Mouse (Mus musculus) hindlimb bud, embryonic 11.5 days (tissue): ENCODE data around the gene Spocd1.
"Not testable (repeated sequence)": the region's sequence is repeated elsewhere in the genome, so short reads cannot be mapped to it uniquely, and the experiment has no call there.

Source experiments
- DNase-seq: peaks from one replicate; pipeline ENCODE4 v3.0.0-alpha.2; 2012; ENCODE audit warnings: low read depth, low spot score; ENCODE audit errors: extremely low spot score

Spocd1 gene

DNA sequence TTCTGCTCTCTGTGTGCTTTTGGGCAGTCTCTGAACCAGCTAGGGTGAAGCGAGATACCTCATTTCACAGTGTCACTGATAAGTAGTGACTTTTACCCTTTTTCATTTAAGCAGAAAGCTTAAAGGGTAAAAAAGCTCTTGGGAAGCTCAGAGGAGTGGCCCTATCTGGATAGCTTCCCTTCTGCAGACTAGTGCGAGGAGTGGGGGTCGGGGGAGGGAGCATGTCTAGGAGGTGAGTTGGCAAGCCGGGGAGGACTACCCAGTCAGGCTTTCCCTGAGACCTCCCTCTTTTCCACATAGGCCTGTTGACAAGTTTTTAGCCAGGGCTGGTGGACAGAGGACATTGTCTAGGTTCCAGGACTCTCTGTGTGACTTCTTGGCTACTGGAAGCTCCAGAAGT lies at the start of gene Spocd1:
Gene Spocd1 (plus strand): TSS at position 301 of the 400 bp plus-strand sequence.
- no peak for DNase-seq

DNA sequence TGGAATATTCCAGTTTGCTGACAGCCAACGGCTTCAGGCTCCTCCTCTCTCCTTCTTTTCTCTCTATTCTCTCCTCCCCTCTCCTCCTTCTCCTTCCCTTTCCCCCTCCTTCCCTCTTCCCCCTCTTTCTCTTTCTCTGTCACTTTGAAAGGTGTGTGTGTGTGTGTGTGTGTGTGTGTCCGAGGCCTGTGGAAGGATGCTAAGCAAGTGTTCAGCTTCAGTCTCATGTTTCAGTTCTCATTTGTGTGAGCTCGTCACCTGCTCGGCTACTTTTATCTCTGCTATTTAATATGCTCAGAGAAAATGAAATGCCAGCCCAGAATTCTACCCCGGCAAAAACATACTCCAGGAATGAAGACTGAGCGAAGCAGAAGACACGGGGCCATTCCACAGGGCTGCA lies 48.4 kb upstream of the Spocd1 start:
- DNase-seq = no peak

DNA sequence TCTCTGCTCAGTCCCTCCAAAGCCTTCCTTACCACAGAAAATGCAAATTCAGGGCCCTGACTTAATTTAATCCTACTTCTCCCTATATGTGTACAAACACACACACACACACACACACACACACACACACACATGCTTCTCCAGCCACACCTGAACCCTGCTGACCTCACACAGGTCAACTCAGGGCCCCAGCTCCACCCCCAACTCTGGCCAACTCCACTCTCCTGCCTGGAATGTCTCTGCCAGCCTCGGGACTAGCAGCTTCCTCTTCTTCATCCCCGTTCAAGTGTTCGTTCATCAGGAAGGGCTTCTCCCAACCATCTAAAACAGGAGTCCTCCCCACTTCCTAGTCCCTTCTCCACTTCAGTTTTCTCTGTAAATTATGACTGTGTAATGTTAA lies 47.4 kb upstream of the Spocd1 start:
- no peak for DNase-seq

DNA sequence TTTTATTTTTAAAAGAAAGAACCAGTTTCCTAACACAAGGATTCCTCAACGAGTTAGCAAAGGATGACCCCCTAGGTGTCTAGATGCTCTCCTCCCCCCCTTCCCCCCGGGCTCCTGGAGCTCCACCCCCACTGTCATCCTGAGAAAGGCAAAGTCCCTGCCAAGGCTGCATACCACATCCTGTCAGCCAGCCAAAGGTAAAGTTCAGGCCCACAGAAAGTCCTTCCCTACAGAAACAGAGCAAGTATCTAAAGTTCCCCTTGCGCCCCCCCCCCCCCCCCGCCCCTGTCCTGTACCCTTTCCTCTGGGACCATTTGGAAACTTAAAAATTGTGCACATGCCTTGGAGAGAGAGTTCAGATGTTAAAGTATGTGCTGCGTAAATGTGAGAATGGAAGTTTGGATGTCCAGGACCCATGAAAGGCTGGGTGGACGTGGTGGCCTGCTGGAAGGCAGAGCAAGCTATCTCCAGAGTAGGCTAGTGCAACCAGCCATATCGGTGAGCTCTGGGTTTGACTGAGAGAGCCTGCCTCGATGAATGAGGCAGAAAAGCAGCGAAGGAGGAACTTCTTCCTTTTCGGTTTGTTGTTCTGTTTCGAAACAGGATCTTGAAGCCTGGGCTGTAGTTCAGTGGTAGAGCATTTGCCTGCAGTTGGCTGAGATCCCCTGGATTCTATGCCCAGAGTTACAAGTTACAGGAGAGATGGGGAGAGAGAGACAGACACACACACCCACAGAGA lies 46.3 kb upstream of the Spocd1 start:
- no peak for DNase-seq

DNA sequence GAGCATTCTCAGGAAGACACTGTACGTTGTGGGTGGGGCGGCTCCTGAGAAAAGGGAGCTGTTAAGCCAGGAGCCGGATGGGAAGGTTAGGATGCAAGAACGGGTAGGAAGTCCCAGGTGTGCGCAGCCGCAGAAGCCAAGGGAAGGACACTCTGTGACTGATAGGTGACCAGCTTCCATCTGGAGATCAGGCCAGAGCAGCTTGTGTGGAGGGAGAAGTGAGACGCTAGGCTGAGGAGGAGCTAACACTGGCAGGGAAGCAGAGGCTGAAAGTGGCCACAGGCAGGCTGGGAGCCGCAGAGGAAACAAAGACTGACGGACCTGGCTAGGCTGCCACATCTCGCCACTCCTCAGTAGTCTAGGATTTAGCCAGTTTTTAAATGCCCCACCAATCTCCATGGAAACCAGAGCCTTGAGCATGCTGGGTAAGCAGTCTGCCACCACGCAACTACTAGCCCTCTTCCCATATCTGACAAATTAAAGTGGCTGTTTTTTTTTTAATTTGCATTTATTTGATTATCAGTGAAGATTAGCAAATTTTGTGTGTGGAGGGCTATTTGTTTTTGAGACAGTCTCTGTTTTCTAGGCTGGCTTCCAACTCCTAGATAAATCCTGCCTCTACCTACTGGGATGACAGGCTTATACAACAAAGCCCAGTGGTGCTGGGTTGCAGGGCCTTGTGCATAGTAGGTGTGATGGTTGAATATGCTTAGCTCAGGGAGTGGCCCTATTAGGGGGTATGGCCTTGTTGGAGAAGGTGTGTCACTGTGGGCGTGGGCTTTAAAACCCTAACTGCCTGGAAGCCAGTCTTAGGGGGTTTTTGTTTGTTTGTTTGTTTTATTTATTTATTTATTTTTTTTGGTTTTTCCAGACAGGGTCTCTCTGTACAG lies 44.8 kb upstream of the Spocd1 start:
- no peak for DNase-seq

DNA sequence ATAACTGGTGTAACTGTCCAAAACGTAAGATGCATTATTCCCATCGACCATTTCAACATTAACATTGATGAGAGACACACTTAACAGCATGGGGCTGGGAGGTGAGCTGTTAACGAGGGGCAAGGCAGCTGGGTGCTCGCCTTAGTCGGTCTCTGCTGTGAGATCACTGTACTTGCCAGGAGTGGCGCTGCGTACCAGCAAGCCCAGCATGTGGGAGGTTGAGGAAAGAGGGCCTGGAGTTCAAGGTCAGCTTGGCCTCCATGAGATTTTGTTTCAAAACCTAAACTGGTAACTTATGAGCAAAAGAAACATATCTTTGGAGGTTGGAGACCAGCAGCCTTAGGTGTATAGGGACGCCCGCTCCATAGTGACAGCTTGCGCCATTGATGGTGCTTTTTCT lies 39.4 kb upstream of the Spocd1 start:
- DNase-seq = no peak

DNA sequence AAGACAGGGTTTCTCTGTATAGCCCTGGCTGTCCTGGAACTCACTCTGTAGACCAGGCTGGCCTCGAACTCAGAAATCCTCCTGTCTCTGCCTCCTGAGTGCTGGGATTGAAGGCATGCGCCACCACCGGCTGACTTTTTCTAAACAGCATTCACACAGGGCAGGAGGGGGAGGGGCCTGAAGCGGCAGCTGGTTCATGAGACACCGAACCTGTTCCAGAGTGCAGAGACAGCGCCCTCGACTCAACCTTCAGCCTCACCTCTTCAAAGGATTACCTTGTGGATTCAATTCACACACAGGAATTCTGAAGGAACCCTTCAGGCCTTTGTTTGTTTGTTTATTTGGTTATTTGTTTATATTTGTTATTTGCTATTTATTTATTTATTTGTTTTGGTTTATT lies 39.0 kb upstream of the Spocd1 start:
- no peak for DNase-seq

DNA sequence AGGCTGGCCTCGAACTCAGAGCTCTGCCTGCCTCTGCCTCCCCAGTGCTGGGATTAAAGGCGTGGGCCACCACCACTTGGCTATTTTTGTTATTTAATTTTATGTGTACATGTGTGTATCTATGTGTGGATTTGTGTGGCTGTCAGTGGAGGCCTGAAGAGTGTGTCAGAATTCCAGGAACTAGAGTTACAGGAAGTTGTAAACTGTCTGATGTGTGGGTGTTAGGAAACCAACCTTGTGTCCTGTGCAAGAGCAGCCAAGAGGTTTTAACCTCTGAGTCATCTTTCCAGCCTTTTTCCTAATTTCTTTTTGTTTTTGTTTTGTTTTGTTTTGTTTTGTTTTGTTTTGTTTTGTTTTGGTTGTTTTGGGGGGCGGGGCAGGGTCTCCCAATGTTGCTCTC lies 34.2 kb upstream of the Spocd1 start:
- no peak for DNase-seq

DNA sequence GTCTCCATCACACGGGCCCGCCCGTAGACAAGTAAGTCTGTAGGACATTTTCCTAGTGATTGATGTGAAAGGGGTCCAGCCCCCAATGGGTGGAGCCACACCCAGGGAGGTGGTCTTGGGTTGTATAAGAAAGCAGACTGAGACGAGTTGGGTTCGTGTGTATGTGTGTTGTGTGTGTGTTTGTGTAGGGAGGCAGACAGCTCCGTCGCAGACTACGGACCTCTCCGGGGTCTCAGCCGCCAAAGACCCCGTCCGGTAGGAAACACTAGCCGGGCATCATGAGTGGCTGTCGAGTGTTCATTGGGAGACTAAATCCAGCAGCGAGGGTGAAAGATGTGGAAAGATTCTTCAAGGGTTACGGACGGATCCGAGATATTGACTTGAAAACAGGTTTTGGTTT lies 30.2 kb upstream of the Spocd1 start:
- DNase-seq = not testable (repeated sequence)

DNA sequence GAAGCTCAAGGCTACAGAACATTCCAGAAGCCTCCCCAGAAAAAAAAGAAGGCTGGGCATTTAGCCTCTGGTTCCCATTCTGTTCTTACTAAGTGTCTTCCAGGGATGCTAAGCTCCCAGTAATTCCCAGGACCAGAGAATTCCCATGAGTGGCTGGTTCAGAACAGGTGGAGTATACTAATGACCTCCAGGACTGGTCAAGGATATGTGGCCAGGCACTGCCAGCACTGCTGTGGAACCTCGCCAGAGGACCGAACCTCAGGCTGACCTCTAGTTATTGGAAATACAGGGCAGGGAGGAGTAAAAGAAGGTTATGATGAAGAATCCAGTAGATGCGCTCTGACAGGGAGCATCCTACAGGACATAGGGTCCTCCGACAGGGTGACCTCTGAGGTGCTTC lies 26.7 kb upstream of the Spocd1 start:
- no peak for DNase-seq

DNA sequence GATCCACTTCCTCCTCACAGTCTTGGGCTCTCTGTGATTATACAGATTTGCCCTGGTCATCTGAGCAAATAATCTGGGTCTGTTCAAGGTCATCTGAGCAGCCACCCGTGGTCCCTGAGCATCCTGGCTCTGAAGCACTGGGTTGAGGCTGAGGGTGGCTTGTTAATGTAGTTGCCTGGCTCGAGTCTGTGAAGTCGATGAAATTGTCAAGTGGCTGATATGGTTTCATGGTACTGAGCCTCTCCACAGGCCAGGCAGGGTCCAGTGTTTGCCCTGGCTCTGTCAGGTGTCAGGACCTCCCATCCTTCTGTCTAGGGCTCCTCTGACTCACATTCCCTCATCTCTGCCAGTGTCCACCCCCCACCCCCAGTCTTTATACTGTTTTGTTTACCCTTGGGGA lies 25.5 kb upstream of the Spocd1 start:
- DNase-seq = no peak

DNA sequence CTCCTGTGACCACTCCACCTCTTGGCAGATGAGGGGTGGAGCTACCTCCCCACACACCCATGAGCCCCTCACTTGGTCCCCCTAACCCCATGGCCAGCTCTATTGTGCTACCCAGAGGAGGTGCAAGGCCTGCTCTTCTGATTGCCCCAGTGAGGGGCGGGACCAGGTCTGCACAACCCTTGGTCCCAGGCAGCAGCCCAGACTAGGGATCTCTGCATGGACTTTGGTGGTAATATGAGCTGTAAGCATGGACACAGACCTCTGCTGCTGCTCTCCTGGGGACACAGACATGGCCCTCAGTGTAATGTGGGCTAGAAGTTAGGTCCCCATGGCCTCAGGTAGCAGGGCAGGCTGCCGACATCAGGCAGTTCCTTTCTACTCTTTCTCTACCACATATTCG lies 24.0 kb upstream of the Spocd1 start:
- no peak for DNase-seq

DNA sequence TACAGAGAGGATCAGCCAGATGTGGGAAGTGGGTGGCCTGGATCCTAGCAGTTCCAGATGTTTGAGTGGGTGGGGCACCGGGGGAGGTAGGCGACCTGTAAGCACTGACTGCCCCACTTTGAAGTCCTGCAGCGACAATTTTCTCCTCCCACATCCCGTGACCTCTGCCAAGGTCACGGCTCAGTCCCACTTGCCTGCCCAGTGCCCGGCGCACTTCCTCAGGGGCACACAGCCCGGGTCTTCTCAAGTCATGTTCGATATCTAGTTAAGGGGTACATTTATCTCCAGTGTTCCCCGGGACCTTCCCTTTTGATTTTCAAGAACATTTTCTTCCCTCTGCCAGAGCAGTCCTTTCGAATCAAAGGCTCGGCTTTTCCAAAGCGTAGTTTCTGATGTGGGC lies 23.0 kb upstream of the Spocd1 start:
- no peak for DNase-seq

DNA sequence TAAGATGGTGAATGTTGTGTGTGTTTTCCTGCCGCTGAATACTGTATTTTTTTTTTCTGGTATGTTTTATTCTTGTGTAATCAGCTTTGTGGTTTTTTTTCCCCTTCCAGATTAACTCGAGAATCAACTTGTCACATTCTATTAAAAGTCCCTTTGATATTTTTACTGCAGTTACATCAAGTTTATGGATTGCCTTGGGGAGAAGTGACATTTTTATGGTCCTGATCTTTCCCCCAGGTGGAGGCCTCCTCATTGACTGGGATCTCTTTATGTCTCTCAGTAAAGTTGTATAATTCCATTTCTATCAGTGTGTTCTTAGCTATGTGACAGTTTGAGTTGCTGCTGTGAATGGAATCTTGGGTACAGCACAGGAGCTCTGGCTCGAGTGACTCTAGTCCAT lies 20.2 kb upstream of the Spocd1 start:
- peak; percentile 58 for DNase-seq

DNA sequence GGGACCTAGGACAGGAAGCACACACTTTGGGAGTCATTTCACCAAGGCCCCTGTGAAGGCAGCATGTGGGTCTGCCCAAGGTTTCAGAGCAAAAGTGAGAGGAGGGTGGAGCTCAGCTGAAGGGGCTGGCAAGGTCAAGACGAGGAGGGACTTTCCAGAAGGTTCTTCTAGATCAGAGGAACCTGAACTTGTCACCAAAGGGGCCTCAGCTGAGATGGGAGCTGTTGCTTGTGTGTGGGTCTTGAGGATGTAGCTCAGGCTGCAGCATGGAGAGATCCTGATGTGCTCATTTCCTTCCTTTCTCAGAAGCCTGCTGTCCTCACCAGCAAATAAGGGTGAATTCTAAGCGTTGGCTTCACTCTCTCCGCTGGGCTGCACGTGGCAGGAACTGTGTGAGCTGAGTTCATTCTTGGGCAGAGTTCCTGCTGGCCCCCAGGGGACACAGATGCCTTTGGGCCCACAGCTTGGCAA lies 19.8 kb upstream of the Spocd1 start:
- DNase-seq = no peak

DNA sequence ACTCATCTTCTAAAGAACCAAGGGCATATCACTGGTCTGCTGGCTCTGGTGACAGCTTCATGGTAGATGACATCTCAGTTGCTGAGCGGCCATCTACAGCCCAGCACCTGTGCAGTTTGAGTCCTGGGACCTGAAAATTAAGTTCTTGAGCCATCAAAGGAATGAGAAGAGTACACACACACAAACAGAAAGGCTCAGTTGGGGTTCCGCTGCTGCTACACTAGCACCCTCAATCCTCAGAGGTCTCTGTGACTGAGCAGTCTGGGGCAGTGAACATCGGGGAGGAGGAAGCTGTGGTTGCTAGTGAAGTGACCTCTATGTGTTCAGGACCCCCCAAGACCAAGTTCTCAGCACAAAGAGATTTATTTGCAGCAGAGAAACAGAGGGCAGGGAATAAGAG lies 16.1 kb upstream of the Spocd1 start:
- DNase-seq = no peak

DNA sequence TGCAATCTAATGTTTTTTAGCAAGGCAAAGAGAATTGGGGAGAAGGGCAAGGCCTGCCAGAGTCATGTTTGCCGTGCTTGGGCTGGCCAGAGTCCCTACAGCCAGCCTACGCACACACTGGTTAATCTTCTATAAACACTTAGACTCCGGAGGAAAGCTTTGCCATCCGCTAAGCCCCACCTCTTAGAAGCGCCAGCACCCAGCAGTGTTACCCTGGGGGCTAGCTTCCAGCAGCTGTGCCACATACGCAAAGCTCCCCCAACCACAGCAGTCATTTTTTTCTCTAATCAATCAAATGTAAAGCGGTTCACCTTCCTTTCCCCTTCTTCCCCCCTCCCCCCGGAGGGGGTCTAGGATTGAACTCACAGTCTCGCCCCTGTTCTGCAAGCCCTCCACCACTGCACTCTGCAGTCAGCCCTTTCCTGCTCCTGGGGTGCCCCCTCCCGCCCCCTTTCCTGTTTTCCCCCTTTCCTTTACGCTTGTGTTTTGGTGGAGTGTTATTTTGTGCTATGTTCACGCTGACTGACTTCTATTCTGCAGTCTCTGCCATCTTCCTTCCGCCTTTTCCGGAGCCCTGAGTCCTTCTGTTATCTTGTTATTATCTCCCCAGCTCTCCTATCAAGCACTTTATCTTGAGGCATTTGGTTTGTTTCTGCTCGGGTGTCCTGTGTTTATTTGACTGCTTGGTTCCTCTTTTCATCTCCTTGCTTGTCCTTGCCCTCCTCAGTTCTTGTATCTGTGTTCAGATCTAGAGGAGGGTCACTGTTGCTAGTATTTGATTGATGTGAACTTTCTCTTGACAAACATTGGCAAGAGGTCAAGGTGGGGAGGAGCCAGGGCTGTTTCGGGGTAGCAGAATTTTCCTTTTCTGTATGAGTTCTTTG lies 15.0 kb upstream of the Spocd1 start:
- no peak for DNase-seq

DNA sequence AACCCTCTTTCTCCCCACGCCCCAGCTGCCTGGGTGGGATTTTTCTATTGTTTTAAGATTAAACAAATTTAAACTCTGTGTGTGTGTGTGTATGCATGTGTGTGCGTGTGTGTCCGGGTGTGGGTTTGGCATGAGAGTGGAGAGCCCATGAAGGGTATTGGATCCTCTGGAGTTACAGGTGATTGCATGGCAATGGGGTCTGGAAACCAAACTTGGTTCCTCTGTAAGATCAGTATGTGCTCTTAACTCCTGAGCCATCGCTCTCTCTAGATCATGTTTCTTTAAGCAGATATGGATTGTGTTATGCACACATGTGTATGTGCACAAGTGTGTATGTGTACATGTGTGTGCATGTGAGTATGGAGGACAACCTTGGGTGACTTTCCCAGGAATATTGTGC lies 14.4 kb upstream of the Spocd1 start:
- DNase-seq = no peak

DNA sequence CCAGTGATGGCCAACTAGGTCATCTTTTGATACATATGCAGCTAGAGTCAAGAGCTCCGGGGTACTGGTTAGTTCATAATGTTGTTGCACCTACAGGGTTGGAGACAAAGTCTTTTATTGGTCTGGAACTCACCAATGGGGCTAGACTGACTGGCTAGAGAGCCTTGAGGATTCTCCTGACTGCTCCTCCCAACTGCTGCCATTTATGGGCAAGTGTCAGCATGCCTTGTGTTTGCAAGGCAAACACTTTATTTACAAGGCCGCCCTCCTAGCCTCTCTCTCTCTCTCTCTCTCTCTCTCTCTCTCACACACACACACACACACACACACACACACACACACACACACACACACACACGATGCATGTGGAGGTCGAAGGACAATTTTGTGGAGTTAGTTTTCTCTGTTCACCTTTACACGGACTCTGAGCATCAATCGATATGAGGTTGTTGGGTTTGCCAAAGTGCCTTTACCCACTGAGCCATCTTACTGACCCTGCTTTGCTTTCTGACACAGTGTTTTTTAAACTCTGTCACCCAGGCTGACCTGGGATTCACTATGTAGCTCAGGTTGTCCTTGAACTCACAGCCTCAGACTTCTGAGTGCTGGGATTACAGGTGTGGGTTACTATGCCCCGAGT lies 13.6 kb upstream of the Spocd1 start:
- no peak for DNase-seq

DNA sequence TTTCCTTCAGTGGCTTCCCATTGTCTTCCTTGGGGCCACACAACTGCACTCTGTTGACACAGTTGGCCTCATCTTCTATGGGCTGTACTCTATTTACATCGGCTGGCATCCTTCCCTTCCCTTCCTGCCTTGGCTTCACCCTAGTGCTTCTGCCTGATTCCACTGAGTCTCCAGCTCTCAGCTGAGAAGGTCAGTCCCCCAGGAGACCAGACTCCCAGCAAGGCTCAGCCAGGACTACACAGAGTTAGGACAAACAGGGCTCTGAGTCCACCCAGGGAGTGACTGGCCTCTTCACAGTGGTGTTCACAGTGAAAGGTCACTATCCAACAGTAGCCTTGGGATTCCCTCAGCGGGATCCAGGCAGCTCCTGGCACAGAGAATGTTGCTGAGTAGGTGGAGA lies 12.9 kb upstream of the Spocd1 start:
- DNase-seq = no peak
